Mouse (Mus musculus) ovary, postnatal 36 days (tissue): ENCODE data around the gene Trap1a.
"Not testable (repeated sequence)": the region's sequence is repeated elsewhere in the genome, so short reads cannot be mapped to it uniquely, and the experiment has no call there.

Source experiments
- DNase-seq: peaks from one replicate; pipeline ENCODE4 v3.0.0; 2022; ENCODE audit warnings: low spot score, mixed read lengths

Gene Trap1a

DNA sequence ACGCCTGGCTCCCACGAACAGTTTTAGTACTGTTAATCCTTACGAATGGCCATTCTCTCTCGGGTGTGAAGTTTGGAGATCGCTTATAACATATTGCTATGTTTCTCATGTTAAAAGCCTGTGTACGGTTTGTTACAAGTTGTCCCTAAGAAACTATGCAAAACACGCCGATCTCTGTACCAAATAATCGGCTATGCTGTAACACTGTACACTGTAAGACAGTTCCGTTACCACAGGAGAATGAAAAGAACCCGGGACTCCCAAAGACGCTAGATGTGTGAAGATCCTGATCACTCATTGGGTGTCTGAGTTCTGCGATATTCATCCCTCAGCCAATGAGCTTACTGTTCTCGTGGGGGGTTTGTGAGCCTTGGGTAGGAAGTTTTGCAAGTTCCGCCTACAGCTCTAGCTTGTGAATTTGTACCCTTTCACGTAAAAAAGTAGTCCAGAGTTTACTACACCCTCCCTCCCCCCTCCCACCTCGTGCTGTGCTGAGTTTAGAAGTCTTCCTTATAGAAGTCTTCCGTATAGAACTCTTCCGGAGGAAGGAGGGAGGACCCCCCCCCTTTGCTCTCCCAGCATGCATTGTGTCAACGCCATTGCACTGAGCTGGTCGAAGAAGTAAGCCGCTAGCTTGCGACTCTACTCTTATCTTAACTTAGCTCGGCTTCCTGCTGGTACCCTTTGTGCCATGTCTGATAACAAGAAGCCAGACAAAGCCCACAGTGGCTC is at the start of gene Trap1a:
Trap1a (plus strand) TSS at position 421 of the 732 bp plus-strand sequence.
- no peak for DNase-seq

DNA sequence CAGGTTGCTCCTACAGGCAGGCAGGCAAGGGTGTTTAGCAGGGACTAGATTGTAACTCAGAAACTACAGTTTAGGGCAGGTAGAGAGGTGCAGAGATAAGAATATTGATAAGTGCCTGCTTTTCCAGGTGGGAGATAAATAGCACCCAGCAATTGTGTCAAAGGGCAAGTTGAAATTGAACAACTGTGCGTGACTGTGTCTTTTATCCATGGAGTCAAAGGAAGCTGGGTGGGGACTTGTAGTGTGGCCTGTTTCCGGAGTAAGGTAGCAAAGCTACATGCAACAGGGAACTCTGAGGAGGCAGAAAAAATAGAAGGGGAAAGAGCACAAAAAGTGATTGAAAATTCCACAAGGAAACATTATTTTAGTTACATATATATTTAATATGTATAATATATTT is 40.4 kb upstream of the Trap1a start:
- no peak for DNase-seq

- DNase-seq = no peak
These were observed 38.2 kb upstream of the Trap1a start for GRCm38 (mm10) chrX:139295325-139295724.

DNA sequence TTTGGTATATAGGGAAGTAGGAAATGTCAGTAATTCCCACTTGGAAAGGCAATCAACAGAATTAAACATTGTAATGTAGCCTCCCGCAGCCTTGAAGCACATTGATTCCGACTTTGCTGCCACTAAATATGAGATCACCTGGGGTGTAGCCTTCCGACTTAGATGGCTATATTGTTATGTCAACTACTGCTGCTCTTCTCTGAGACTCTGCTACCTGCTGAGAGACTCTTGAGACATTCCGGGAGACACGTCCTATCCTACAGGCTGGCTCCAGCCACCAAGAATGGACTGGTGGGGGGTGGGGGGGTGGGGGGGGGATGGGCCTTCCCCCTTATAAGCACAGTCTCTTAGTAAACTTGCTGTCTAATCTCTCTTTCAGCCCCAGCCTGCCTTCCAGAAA is 16.1 kb upstream of the Trap1a start:
- not testable (repeated sequence) for DNase-seq

DNA sequence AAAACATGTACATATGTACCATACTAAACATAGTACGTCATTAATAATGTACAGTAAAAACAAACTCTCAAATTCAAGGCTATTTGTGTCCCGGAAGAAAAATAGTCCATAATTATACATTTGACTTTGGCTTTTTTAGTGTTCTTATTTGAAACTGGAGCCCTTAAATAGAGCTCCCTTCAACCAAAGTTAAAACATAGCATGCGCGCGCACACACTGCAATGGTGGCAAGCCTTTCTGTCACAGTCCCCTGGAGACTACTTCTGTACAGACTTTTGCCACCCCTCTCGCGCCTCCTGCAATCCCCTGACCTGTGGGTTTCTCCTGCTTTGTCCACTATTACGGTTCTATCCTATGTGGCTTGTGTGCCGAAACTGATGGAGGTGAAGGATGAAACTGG is 900 bp upstream of the Trap1a start:
- DNase-seq = no peak

GRCm38 (mm10) chrX:139334504-139335418 is 1.3 kb downstream of the Trap1a start:
- DNase-seq = no peak

GRCm38 (mm10) chrX:139335419-139336074 is 2.1 kb downstream of the Trap1a start:
- no peak for DNase-seq

DNA sequence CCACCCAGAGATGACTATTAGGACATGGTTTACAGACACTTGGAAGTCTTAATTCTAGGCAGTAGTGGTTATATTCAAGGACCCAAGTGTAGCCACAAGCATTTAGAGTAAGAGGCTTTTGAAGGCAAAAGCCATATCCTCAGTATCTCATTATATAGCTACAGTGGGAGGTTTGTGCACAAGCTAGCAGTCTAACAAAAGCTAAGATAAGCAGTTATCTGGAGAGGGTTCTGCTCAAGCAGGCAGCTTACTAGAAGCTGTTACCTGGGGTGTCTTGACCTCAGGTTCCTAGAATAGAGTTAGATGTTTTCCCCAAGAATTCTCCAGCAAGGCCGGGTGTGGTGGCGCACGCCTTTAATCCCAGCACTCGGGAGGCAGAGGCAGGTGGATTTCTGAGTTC is 6.1 kb downstream of the Trap1a start:
- DNase-seq = no peak

- DNase-seq = no peak
These were observed 7.7 kb downstream of the Trap1a start for GRCm38 (mm10) chrX:139341185-139341584.

GRCm38 (mm10) chrX:139352192-139352772 is 18.8 kb downstream of the Trap1a start:
- no peak for DNase-seq

DNA sequence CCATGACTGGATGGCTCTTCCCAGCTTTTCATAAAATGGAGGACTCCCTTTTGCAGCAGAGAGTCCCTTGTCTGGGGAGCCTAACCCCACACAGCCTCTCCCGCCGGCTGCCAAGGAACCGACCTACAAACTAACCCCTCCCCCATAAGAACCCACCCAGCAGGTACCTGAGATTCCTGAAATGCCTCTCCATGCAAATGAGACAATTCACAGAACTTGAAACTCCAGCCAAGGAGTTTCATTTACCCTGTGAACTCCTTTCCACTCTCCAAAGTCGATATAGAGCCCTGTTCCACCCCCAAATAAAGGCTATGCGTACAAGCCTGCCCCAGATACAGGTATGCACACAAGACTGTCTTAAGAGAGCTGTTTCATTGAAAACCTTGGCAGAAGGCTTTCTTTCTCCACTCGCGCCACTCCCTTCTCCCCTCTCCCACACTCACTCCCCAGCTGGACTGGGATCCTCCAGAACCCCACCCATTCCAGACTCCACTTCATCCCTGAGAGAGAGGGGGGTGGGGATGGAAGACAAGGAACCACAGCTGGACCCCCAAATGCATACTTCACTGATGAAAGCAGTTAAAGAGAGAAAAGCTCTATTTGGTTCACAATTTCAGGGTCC is 24.3 kb downstream of the Trap1a start:
- DNase-seq = no peak

DNA sequence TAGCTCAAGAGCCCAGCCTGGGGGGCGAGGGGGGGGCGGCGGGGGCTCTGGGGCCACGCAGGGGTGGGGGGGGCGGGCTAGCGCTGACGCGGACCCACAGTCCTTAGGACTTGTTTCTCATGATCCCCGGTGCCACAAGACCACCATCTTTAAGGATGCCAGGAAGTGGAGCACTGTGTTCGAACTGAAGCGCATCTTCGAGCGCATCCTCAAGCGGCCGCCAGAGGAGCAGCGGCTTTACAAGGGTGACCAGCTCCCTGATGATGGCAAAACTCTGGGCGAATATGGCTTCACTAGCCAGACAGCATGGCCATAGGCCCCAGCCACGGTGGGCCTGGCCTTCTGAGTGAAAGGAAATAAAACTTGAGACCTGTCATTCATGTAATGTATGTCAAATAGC is 24.9 kb downstream of the Trap1a start:
- no peak for DNase-seq

DNA sequence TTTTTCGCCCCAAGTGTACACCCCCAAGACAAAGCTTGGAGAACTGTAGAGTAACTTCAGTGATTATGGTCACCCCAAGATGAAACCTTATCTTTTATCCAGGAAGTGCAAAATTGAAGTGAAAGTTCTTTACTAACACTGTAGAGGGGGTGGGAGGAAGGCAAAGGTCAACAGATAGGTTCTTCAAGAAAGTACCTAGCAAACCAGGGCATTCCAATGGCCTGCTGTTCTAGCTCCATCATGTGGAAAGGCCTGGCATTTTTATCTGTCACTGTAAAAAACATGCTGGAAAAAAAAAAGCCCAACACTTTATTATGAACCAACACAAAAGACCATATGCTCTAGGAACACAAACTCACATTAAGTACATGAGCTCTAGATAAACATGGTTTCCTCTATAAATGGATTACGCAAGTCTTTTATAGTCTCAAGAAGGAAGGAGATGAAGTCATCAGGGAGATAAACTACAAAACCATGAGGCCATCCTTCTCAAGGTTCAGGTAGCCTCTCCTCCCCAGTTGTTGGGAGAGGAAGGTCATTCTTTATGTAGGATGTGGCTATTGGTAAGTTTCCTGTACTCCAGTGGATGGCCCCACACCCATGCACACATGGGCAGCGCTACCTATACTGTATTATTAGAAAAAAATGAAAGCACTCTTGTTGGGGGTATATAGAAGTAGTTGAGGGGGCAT is 33.5 kb downstream of the Trap1a start:
- DNase-seq = no peak

DNA sequence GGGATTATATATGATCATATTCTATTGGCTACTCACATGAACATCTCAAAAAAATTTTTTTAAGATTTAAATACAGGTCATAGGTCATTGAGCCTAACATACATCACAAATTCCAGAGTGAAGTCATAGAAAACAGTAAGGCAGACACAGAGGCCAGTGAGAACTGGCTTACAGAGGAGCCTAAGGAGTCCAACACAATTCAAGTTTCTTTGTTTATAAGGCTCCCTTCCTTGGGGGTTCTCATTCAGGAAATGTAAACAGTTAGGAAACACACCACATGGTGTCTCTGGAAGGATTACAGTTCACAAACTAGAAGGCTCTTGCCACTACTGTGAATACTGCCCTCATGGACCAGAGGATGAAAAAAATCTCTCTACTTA is 34.0 kb downstream of the Trap1a start:
- no peak for DNase-seq

- DNase-seq = no peak
These were observed 35.6 kb downstream of the Trap1a start for GRCm38 (mm10) chrX:139369122-139369521.

- no peak for DNase-seq
These were observed 39.2 kb downstream of the Trap1a start for GRCm38 (mm10) chrX:139372665-139373064.
